ENCODE assay signal across 20 mouse cellular contexts in the genomic region with DNA sequence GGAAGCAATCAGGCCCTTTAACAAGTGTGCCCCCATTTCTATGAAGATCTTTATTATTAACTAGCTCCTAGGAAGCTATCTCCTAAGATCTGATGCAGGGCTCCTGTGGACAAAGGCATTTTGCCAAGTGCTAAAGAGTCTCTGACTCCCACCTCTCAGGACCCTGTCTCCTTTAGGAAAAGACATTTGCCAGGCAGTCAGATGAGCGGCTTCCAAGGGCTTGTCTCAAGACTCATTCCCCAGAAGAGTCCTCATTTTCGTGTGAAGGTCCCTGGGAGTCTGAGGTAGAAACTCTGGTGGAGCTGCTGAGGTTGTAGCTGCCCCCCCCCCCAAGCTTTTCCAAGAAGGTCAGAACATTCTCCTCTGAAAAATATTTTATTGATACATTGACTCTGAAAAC. TPM values are rescaled to one million over a fixed set of nuclear protein-coding genes. Genes with fewer than 3 reads are reported as not detected.
"Had no signal": no experiment of that assay in that cellular context is flagged by ENCODE, and none has a peak within 500 bp of the region (broad histone marks: within the 10 kb centered on the region; RNA-seq: fewer than 3 reads in every experiment).

No protein-coding gene starts in this region.

- H3K9me3 ChIP-seq: midbrain, embryonic 10.5 days; midbrain, embryonic 12.5 days; neural tube, embryonic 13.5 days; neural tube, embryonic 15.5 days had no signal

- DNase-seq: lung, adult 18-20 months; lung, embryonic 14.5 days; lung, postnatal 10 days; lung, postnatal 4 days; midbrain, embryonic 14.5 days; retina, postnatal 1 day; right cerebral cortex, adult 18-20 months; right cerebral cortex, postnatal 14 days; right cerebral cortex, postnatal 4 days; spleen, adult 18-20 months; thymus, adult 18-20 months; thymus, postnatal 14 days; thymus, postnatal 36 days had no signal

- H3K27ac ChIP-seq: midbrain, embryonic 10.5 days; midbrain, embryonic 12.5 days; neural tube, embryonic 13.5 days; neural tube, embryonic 15.5 days had no signal

- H3K36me3 ChIP-seq: midbrain, embryonic 10.5 days; midbrain, embryonic 12.5 days; neural tube, embryonic 13.5 days had no signal

- H3K4me3 ChIP-seq: midbrain, embryonic 12.5 days; myocyte; neural tube, embryonic 13.5 days; neural tube, embryonic 15.5 days had no signal

RNA-seq across cellular contexts. Expression of a gene that starts 10.5 kb away (rescaled TPM):
- total RNA-seq: megakaryocyte, adult 5-6 weeks; megakaryocyte-erythroid progenitor cell, adult 5-6 weeks had no signal
